Mouse (Mus musculus) cerebellum, postnatal 25 days (tissue): Measurements from ENCODE around the gene Elovl5.

Experiments
- DNase-seq, 2 experiments: peaks; one replicate each; pipeline ENCODE4 v3.0.0; 2021; ENCODE audit warnings: mixed read lengths in 2 of 2

The Elovl5 gene

GRCm38 (mm10) chr9:77917074-77917621 is at the start of gene Elovl5:
Gene Elovl5, plus strand, starts transcription at chr9:77917364.
- DNase-seq: peak; percentile 97 to 98

GRCm38 (mm10) chr9:77891501-77891900 is 25.7 kb upstream of the Elovl5 start:
- DNase-seq: no peak

GRCm38 (mm10) chr9:77898551-77898950 is 18.6 kb upstream of the Elovl5 start:
- DNase-seq: no peak

GRCm38 (mm10) chr9:77904133-77904532 is 13.0 kb upstream of the Elovl5 start:
- DNase-seq: no peak

GRCm38 (mm10) chr9:77909572-77910269 is 7.4 kb upstream of the Elovl5 start:
- no peak for DNase-seq

- DNase-seq: peak; percentile 91 to 94
These were observed 6.6 kb upstream of the Elovl5 start for GRCm38 (mm10) chr9:77910270-77911240.

- no peak for DNase-seq
These were observed 5.5 kb upstream of the Elovl5 start for GRCm38 (mm10) chr9:77911508-77912229.

GRCm38 (mm10) chr9:77912246-77912645 is 4.9 kb upstream of the Elovl5 start:
- no peak for DNase-seq

- no peak for DNase-seq
These were observed 2.5 kb upstream of the Elovl5 start for GRCm38 (mm10) chr9:77914616-77915015.

GRCm38 (mm10) chr9:77915791-77916190 is 1.4 kb upstream of the Elovl5 start:
- no peak for DNase-seq

- DNase-seq: no peak
These were observed 513 bp downstream of the Elovl5 start for GRCm38 (mm10) chr9:77917622-77918131.

GRCm38 (mm10) chr9:77918211-77918610 is 1.0 kb downstream of the Elovl5 start:
- no peak for DNase-seq

- no peak for DNase-seq
These were observed 2.0 kb downstream of the Elovl5 start for GRCm38 (mm10) chr9:77918961-77919670.

- DNase-seq: no peak
These were observed 3.3 kb downstream of the Elovl5 start for GRCm38 (mm10) chr9:77920481-77920880.

- no peak for DNase-seq
These were observed 4.4 kb downstream of the Elovl5 start for GRCm38 (mm10) chr9:77921366-77922260.

- no peak for DNase-seq
These were observed 6.6 kb downstream of the Elovl5 start for GRCm38 (mm10) chr9:77923774-77924173.

GRCm38 (mm10) chr9:77924199-77924598 is 7.0 kb downstream of the Elovl5 start:
- no peak for DNase-seq

- DNase-seq: no peak
These were observed 9.0 kb downstream of the Elovl5 start for GRCm38 (mm10) chr9:77926151-77926550.

- no peak for DNase-seq
These were observed 9.7 kb downstream of the Elovl5 start for GRCm38 (mm10) chr9:77926911-77927310.

- DNase-seq: no peak
These were observed 10.3 kb downstream of the Elovl5 start for GRCm38 (mm10) chr9:77927431-77927830.

- no peak for DNase-seq
These were observed 11.6 kb downstream of the Elovl5 start for GRCm38 (mm10) chr9:77928769-77929168.
